Mouse (Mus musculus) cerebellum, adult 11-12 months (tissue): ENCODE measurements around the gene Prrg4.
"Not testable (repeated sequence)": the region's sequence is repeated elsewhere in the genome, so short reads cannot be mapped to it uniquely, and the experiment has no call there.

Experiments used
- DNase-seq: peaks from one replicate; pipeline ENCODE4 v3.0.0; 2022

The Prrg4 gene

GRCm38 (mm10) chr2:104840974-104841373, 8.7 kb downstream of the Prrg4 start:
- DNase-seq: no peak

DNA sequence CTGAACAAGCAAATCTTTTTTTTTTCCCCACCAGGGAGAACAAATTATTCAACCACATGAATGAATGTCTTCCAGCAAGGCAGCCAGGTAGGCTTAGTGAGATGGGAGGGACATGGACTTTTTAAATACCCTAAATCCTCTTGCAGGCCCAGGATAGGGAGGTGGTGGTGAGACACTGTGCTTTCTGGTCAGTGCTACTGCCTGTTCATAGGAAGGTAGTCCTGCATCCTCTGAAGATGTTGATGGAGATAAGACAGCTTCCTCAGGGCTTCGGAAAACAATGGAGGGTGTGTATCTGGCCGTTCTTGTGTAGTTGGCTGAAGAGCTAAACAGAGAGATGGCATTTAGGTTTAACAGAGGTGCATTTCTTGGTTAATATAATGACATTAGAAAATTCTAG, 17.2 kb downstream of the Prrg4 start:
- DNase-seq: no peak

GRCm38 (mm10) chr2:104826191-104826590, 23.5 kb downstream of the Prrg4 start:
- no peak for DNase-seq

DNA sequence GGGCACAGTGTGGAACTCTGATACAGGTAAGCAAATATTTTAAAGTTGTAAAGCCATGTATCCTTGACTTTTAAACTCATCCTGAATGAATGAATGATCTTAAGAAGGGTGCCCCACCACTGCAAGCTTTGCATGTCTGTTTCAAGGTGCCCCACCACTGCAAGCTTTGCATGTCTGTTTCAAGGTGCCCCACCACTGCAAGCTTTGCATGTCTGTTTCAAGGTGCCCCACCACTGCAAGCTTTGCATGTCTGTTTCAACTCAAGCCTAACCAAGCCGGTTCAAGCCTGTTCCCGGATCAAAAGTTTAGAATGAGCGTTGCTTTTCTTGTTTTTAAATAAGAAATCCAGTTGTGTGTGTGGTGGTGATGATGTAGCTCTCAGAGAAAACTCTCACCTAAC, 30.9 kb downstream of the Prrg4 start:
- not testable (repeated sequence) for DNase-seq

- DNase-seq: no peak
Observed at GRCm38 (mm10) chr2:104817555-104818330, 31.9 kb downstream of the Prrg4 start.

GRCm38 (mm10) chr2:104816866-104817439, 32.7 kb downstream of the Prrg4 start:
- peak; percentile 92 for DNase-seq

DNA sequence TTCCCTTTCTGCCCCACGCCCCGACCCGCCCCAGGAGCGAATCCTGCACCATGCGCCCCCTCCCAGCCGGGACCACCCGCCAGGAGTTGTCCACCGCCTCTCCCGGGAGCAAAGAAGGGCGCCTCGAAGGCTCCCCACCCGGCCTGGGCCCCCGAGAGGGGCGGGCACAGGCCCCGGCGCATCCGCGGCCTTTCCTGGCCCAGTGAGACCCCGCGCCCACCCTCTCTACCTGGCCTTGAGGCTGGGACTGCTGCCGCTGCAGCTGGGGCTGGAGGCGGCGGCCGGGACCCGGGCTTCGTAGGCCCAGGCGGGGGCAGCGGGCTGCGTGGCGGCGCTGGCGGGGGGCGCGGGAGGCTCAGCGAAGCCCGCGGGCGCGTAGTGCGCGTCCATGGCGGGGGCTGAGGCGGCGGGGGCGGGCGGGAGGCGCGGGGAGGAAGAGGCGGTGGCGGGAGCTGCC, 33.3 kb downstream of the Prrg4 start, which contains the start of gene Qser1:
TSS of gene Qser1 (minus strand) at position 390 of the 457 bp plus-strand sequence.
- peak; percentile 57 for DNase-seq

- no peak for DNase-seq
Observed at GRCm38 (mm10) chr2:104815561-104816370, 33.9 kb downstream of the Prrg4 start.

DNA sequence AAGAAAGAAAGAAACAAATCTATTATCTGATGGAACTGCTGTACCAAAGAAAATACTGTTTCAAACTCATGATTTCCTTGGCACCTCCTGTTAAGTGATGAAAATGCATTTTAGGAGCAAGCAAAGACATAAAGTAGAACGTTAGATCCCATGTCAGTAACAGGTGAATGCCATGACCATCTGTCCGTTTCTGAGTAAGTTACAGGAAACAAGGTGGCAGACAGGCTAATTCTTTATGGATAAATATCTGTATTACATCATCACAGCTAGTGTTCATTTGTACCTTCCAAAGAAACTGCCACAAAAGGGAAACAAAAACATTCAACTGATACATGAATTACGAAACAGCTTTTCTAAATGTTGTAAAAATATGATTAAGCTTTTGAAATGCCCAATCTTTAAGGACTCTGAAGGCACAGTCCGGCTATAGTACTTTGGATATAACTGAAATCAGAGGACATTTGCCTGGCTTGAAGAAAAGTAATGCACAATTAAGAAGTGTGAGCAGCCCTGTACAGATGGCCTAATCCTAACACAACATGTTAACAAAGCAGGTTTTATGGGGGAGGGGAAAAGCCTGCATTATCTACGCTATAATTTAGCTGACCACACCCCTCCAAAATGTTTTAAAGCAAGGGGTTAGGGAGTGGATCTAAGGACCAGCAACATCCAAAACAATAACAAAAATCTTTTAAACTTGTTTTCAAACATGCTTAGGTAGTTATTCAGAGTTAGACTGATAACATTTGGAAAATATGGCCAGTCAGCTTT, 35.3 kb downstream of the Prrg4 start:
- DNase-seq: no peak

DNA sequence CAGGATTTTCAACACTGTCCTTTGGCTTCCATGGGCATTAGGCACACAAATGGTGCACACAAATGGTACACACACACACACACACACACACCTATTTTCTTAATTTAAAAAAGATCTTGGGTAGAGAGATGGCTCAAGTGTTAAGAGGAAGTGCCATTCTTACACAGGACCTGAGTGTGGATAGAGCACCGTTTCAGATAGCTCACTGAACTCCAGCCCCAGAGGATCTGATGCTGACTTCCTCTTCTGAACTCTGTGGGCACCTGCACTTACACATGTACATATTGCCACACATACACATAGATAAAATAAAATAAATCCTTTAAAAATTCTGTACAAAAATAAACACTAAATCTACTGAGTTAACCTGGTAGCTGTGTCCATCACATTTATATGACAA, 44.2 kb downstream of the Prrg4 start:
- DNase-seq: no peak
